Comparison of ENCODE assay signal across 7 mouse cellular contexts in the genomic region with DNA sequence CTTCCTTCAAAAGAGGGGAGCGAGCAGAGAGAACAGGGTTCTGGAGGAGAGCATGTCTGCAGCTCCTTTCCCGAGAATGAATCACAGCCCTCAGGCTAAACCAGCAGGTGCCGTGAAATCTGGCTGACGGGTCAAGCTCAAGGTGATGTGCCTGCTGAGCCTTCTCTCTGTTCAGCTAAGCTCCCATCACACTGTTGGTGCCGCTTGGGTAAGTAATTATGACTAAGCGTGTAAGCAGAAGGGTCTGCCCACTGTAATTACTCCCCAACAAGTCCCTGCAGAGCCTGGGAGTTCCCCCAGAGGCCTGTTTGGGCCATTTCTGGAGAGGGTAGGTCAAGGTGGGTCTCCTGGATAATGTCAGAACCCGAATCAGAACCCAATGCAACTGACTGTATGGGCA.
DNase-seq lines count a peak whose midpoint lies in the region; ATAC-seq and TF ChIP-seq lines count a peak whose summit lies in the region.

No protein-coding gene starts in this region.

- intact Hi-C loops in left cerebral cortex, postnatal 10 days (cut with DNase I), result loop anchor here (5.0 kb wide), 1 partner anchor 56 kb away; no protein-coding TSS in a partner anchor

- H3K27me3 ChIP-seq in kidney, embryonic 16.5 days (ENCODE audit: insufficient read depth, low read length), result no peaks in the 10 kb centered on the region
- no peaks in the 10 kb centered on the region for H3K27me3 ChIP-seq in forebrain, embryonic 15.5 days
- H3K27me3 ChIP-seq in midbrain, embryonic 16.5 days (ENCODE audit: control insufficient read depth, insufficient read depth, low read depth, low read length), result no peaks in the 10 kb centered on the region

- H3K9ac ChIP-seq in kidney, embryonic 16.5 days (replicated peaks; ENCODE audit: low read length), result no peak overlapping the region
- no peak overlapping the region for H3K9ac ChIP-seq in forebrain, embryonic 15.5 days (replicated peaks)
- H3K9ac ChIP-seq in midbrain, embryonic 16.5 days (ENCODE audit: low read depth, low read length), result no peak overlapping the region

- no peak for ATAC-seq in kidney, embryonic 16.5 days (ENCODE audit: low FRiP score, low TSS enrichment)
- ATAC-seq in forebrain, embryonic 15.5 days (replicated peaks), result no peak
- ATAC-seq in midbrain, embryonic 16.5 days, result no peak

- no peak for DNase-seq in kidney, adult 18-20 months
- DNase-seq in brain, embryonic 14.5 days (ENCODE audit: low read depth), result peak; percentile 79
- DNase-seq in urinary bladder, postnatal 36 days (ENCODE audit: low spot score in 2 of 2), result no peak
- no peak for DNase-seq in left cerebral cortex, postnatal 10 days (ENCODE audit: extremely low spot score in 1 of 2, low spot score in 2 of 2)

- no peak for TF ChIP-seq POLR2A in brain, embryonic 14.5 days (IDR thresholded peaks at IDR 0.05; ENCODE audit: borderline replicate concordance, extremely low read depth, insufficient read depth, insufficient read length, poor library complexity, severe bottlenecking)

- no peaks in the 10 kb centered on the region for H3K9me3 ChIP-seq in kidney, embryonic 16.5 days (ENCODE audit: low read length)
- H3K9me3 ChIP-seq in forebrain, embryonic 15.5 days, result no peaks in the 10 kb centered on the region
- no peaks in the 10 kb centered on the region for H3K9me3 ChIP-seq in midbrain, embryonic 16.5 days (replicated peaks; ENCODE audit: control insufficient read depth, low read length, poor library complexity, severe bottlenecking)

- H3K4me3 ChIP-seq in kidney, embryonic 16.5 days (ENCODE audit: low read length), result no peak overlapping the region
- H3K4me3 ChIP-seq in forebrain, embryonic 15.5 days, result no peak overlapping the region
- H3K4me3 ChIP-seq in midbrain, embryonic 16.5 days (ENCODE audit: low read depth, low read length), result no peak overlapping the region

- peaks cover 74% of the 10 kb centered on the region for H3K4me1 ChIP-seq in kidney, embryonic 16.5 days (ENCODE audit: insufficient read depth, low read length)
- H3K4me1 ChIP-seq in forebrain, embryonic 15.5 days, result peaks cover 30% of the 10 kb centered on the region
- peaks cover 31% of the 10 kb centered on the region for H3K4me1 ChIP-seq in midbrain, embryonic 16.5 days (ENCODE audit: control insufficient read depth, insufficient read depth, low read length)

- WGBS in kidney, embryonic 16.5 days, result 50% methylated on average over 7 of the region's 7 CpGs
- 45% methylated on average over 7 of the region's 7 CpGs for WGBS in forebrain, embryonic 15.5 days
- 27% methylated on average over 7 of the region's 7 CpGs for WGBS in midbrain, embryonic 16.5 days

- no peaks in the 10 kb centered on the region for H3K36me3 ChIP-seq in kidney, embryonic 16.5 days (ENCODE audit: insufficient read depth, low read length)
- no peaks in the 10 kb centered on the region for H3K36me3 ChIP-seq in forebrain, embryonic 15.5 days
- H3K36me3 ChIP-seq in midbrain, embryonic 16.5 days (ENCODE audit: control insufficient read depth, insufficient read depth, low read length), result no peaks in the 10 kb centered on the region

- TF ChIP-seq CTCF in brain, embryonic 14.5 days (IDR thresholded peaks at IDR 0.05; ENCODE audit: borderline replicate concordance, extremely low read depth, insufficient read depth, insufficient read length), result no peak

- no peak overlapping the region for H3K4me2 ChIP-seq in kidney, embryonic 16.5 days (replicated peaks; ENCODE audit: low read depth, low read length)
- H3K4me2 ChIP-seq in forebrain, embryonic 15.5 days (replicated peaks), result no peak overlapping the region
- no peak overlapping the region for H3K4me2 ChIP-seq in midbrain, embryonic 16.5 days (ENCODE audit: low read length)

- peak overlapping the region; percentile 100 for H3K27ac ChIP-seq in kidney, embryonic 16.5 days (ENCODE audit: low read length)
- H3K27ac ChIP-seq in forebrain, embryonic 15.5 days (replicated peaks), result 0 out of 2 replicates have a peak overlapping the region, but pooled peaks have one; percentile 11
- peak overlapping the region; percentile 28; the same call in 1 of the 2 replicates for H3K27ac ChIP-seq in midbrain, embryonic 16.5 days (ENCODE audit: low read length)

Comparison
In these comparisons a context has a peak if more than half of its experiments do, and no peak if none do; other contexts are left out.
1. H3K27ac ChIP-seq: peak in every context shown above with its lines; median percentile 100 in kidney, embryonic 16.5 days; 28 in midbrain, embryonic 16.5 days; 11 in forebrain, embryonic 15.5 days.